Mouse (Mus musculus) heart, postnatal 0 days (tissue): ENCODE measurements around the gene Phc2.

Experiments used
- CTCF ChIP-seq: IDR thresholded peaks from 2 replicates; pipeline ENCODE4 v1.5.1; 2016; ENCODE audit warnings: antibody characterized with exemption, control low read depth, low read depth
- EP300 ChIP-seq: IDR thresholded peaks from 2 replicates; pipeline ENCODE4 v1.6.1; 2016; ENCODE audit warnings: antibody characterized with exemption, low read depth

DNA sequence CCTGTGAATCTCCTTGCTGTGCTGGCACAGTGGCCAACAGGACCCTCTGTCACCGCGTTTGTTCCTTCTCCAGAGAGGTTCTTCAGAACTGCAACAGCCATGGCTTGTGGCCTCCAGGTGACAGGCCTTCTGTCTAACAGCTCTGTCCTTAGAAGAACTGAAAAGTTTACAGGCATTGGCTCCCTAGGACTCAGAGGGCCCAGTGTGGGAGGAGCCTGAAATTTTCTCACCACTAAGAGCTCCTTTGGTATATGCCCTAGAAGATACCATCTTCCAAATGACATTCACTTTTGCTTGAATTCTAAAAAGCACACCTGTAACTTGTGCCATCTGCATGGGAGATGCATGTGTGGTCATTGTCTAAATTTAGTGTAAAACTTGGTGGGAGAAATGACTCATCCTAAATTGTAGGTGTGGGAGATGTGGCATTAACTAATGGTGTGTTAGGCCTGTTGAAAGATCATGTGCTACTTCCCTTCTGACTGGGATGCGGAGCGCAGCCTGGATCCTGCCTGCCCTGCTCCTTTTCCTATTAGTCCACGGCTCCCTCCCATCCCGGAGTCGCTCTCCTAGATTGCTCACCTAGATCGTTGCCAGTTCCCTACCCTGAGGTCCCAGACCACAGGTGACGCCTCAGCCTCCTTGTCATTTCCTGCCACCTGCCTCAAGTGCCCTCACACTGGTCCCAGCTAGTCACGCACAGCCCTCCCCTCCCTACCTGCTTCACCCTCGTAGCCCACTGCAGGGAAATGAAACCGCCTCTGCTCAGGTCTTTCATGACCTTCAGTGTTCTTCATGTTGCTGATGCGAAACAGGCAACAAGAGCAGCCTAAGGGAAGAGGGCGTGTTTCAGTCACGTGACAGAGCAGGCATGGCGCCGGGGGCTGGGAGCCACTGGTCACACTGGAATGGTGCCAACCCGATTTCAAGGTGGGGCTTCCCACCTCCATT is 80.5 kb downstream of the Phc2 start:
- TF ChIP-seq CTCF: no peak
- no peak for TF ChIP-seq EP300
